In the genomic region with DNA sequence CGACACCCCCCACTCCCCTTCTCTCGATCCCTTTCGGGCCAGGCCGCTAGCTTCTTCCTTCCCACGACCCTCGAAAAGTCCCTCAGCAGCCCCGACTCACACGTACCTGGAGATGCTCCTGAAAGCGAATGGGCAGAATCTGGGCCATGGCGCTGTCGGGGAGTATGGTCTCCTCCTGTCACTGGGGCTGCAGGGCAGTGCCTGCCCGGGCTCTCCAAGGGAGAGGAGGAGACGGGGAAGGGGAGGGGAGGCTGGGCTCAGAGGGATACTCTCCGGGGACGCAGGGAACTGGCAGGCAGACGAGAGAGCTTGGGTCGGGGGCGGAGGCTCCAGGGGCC, we compare ENCODE assay signal across 8 mouse cellular contexts. TPM values are rescaled to one million over a fixed set of nuclear protein-coding genes. Genes with fewer than 3 reads are reported as not detected.
A peak's percentile ranks its signal among the peaks of the same experiment; 100 is the strongest.
DNase-seq lines count a peak whose midpoint lies in the region; ATAC-seq and TF ChIP-seq lines count a peak whose summit lies in the region.

No protein-coding gene starts in this region.

- WGBS in lung, embryonic 16.5 days = under 1% methylated on average over 18 of the region's 18 CpGs
- WGBS in limb, embryonic 11.5 days = under 1% methylated on average over 18 of the region's 18 CpGs
- under 1% methylated on average over 18 of the region's 18 CpGs for WGBS in olfactory bulb, adult 2 months

- no peak; the same call in 1 of the 2 replicates for TF ChIP-seq POLR2A in olfactory bulb, adult 2 months (IDR thresholded peaks at IDR 0.05; ENCODE audit: insufficient read depth, low read depth, low read length)

- no peaks in the 10 kb centered on the region for H3K36me3 ChIP-seq in lung, embryonic 16.5 days (ENCODE audit: control insufficient read depth, insufficient read depth, low read length)
- no peaks in the 10 kb centered on the region; the same call in 1 of the 2 replicates for H3K36me3 ChIP-seq in limb, embryonic 11.5 days (ENCODE audit: control insufficient read depth, insufficient read depth, low read length)

- no peaks in the 10 kb centered on the region for H3K9me3 ChIP-seq in lung, embryonic 16.5 days (ENCODE audit: control insufficient read depth, low read length)
- H3K9me3 ChIP-seq in limb, embryonic 11.5 days (ENCODE audit: control insufficient read depth, low read length) = no peaks in the 10 kb centered on the region

- H3K27ac ChIP-seq in lung, embryonic 16.5 days (ENCODE audit: low read length) = peak overlapping the region; percentile 99
- peak overlapping the region; percentile 87 for H3K27ac ChIP-seq in limb, embryonic 11.5 days (replicated peaks; ENCODE audit: low read depth, low read length)
- peak overlapping the region; percentile 100 for H3K27ac ChIP-seq in olfactory bulb, adult 2 months (ENCODE audit: insufficient read depth, low read depth, low read length)

- no peak for DNase-seq in lung, postnatal 4 days
- no peak for DNase-seq in limb, embryonic 11.5 days (ENCODE audit: low spot score)
- DNase-seq in adrenal gland, adult 2 months = no peak
- DNase-seq in right cerebral cortex, postnatal 10 days (ENCODE audit: low spot score in 2 of 2) = no peak
- DNase-seq in MN1 (ENCODE audit: low spot score) = no peak

- H3K4me2 ChIP-seq in lung, embryonic 16.5 days (ENCODE audit: low read depth, low read length) = peak overlapping the region; percentile 92
- H3K4me2 ChIP-seq in limb, embryonic 11.5 days (ENCODE audit: low read depth, severe bottlenecking) = peak overlapping the region; percentile 79

- TF ChIP-seq CTCF in olfactory bulb, adult 2 months (IDR thresholded peaks at IDR 0.05; ENCODE audit: insufficient read depth, low read depth, low read length) = 0 out of 2 replicates have a peak, but pooled peaks have one; percentile 5

- no peak; the same call in 1 of the 2 replicates for ATAC-seq in lung, embryonic 16.5 days (ENCODE audit: low read depth)
- peak; percentile 15 for ATAC-seq in erythroid progenitor cell, adult 5-6 weeks (replicated peaks; ENCODE audit: low FRiP score, poor library complexity, severe bottlenecking)
- ATAC-seq in limb, embryonic 11.5 days (ENCODE audit: insufficient number of reproducible peaks, low FRiP score, low TSS enrichment, low read depth) = no peak

- no peaks in the 10 kb centered on the region for H3K27me3 ChIP-seq in lung, embryonic 16.5 days (ENCODE audit: control insufficient read depth, insufficient read depth, low read depth, low read length)
- H3K27me3 ChIP-seq in limb, embryonic 11.5 days (ENCODE audit: control insufficient read depth, insufficient read depth, low read length) = no peaks in the 10 kb centered on the region

- H3K4me3 ChIP-seq in lung, embryonic 16.5 days (ENCODE audit: low read length) = peak overlapping the region; percentile 87
- H3K4me3 ChIP-seq in limb, embryonic 11.5 days (ENCODE audit: low read depth, low read length) = peak overlapping the region; percentile 99
- H3K4me3 ChIP-seq in olfactory bulb, adult 2 months (ENCODE audit: insufficient read depth, low read depth, low read length) = peak overlapping the region; percentile 94

- H3K9ac ChIP-seq in lung, embryonic 16.5 days (ENCODE audit: low read length) = peak overlapping the region; percentile 95
- peak overlapping the region; percentile 89 for H3K9ac ChIP-seq in limb, embryonic 11.5 days (ENCODE audit: low read length)

- H3K4me1 ChIP-seq in lung, embryonic 16.5 days (replicated peaks; ENCODE audit: control insufficient read depth, insufficient read depth, low read length) = peaks cover 16% of the 10 kb centered on the region
- H3K4me1 ChIP-seq in limb, embryonic 11.5 days (ENCODE audit: control insufficient read depth, insufficient read depth, low read length) = peaks cover 9% of the 10 kb centered on the region
- H3K4me1 ChIP-seq in olfactory bulb, adult 2 months (ENCODE audit: control insufficient read depth, insufficient read depth, low read length) = 0 out of 2 replicates have a peak, but pooled peaks cover 1% of the 10 kb centered on the region

RNA-seq across cellular contexts. Expression of gene Cltc, which starts 0.3 kb away (rescaled TPM):
- 125 and 134 TPM in 2 replicates for polyA plus RNA-seq in lung, embryonic 16.5 days (2015; fragmentation: Nextera tagmentation; extraction: Ambion mirVana)
- total RNA-seq in erythroid progenitor cell, adult 5-6 weeks (2015; ENCODE audit: low replicate concordance) = 369 and 390 TPM in 2 replicates
- total RNA-seq in erythroid progenitor cell, adult 5-6 weeks (2017; ENCODE audit: low replicate concordance) = 282 and 302 TPM in 2 replicates
- 143 and 157 TPM in 2 replicates for polyA plus RNA-seq in limb, embryonic 11.5 days (2014; fragmentation: Nextera tagmentation; extraction: Ambion mirVana)
- polyA plus RNA-seq in olfactory bulb, adult 2 months (2012; ENCODE audit: insufficient read depth, insufficient read length, low replicate concordance, missing spikeins) = 158 and 225 TPM in 2 replicates
- total RNA-seq in adrenal gland, adult 2 months (2021) = 100 to 1,000 TPM; 256 to 440 TPM
- 63.5 and 81.1 TPM in 2 replicates for polyA plus RNA-seq in adrenal gland, adult 2 months (2012; rRNA removed)

RNA-seq across cellular contexts. Expression of gene Dhx40, which starts 50.4 kb away (rescaled TPM):
- polyA plus RNA-seq in lung, embryonic 16.5 days (2015; fragmentation: Nextera tagmentation; extraction: Ambion mirVana) = 27.2 and 28.4 TPM in 2 replicates
- total RNA-seq in erythroid progenitor cell, adult 5-6 weeks (2015; ENCODE audit: low replicate concordance) = 11.5 and 26.8 TPM in 2 replicates
- 20.6 and 22.7 TPM in 2 replicates for total RNA-seq in erythroid progenitor cell, adult 5-6 weeks (2017; ENCODE audit: low replicate concordance)
- 40.2 and 43.8 TPM in 2 replicates for polyA plus RNA-seq in limb, embryonic 11.5 days (2014; fragmentation: Nextera tagmentation; extraction: Ambion mirVana)
- polyA plus RNA-seq in olfactory bulb, adult 2 months (2012; ENCODE audit: insufficient read depth, insufficient read length, low replicate concordance, missing spikeins) = not detected in 2 replicates
- total RNA-seq in adrenal gland, adult 2 months (2021) = 10 to 100 TPM; 29.3 to 33.2 TPM
- polyA plus RNA-seq in adrenal gland, adult 2 months (2012; rRNA removed) = 2.4 and 3.1 TPM in 2 replicates
